Mouse (Mus musculus) forelimb bud, embryonic 11.5 days (tissue): ENCODE results near the gene Pomgnt1.
A peak's percentile ranks its signal among the peaks of the same experiment; 100 is the strongest.

ENCODE experiments used
- DNase-seq: peaks from one replicate; pipeline ENCODE4 v3.0.0-alpha.2; 2012; ENCODE audit warnings: low read depth, low spot score

The Pomgnt1 gene

GRCm38 (mm10) chr4:116137421-116137996, 13.9 kb downstream of the Pomgnt1 start:
- no peak for DNase-seq

- no peak for DNase-seq
Observed at GRCm38 (mm10) chr4:116140801-116141574, 17.3 kb downstream of the Pomgnt1 start.

GRCm38 (mm10) chr4:116141736-116142135, 18.1 kb downstream of the Pomgnt1 start:
- no peak for DNase-seq

- DNase-seq, result no peak
Observed at GRCm38 (mm10) chr4:116142269-116142668, 18.6 kb downstream of the Pomgnt1 start.

GRCm38 (mm10) chr4:116143317-116143811, 19.7 kb downstream of the Pomgnt1 start:
- DNase-seq, result no peak

GRCm38 (mm10) chr4:116143891-116144717, 20.5 kb downstream of the Pomgnt1 start:
- no peak for DNase-seq

- no peak for DNase-seq
Observed at GRCm38 (mm10) chr4:116149812-116150155, 26.1 kb downstream of the Pomgnt1 start.

- peak; percentile 27 for DNase-seq
Observed at GRCm38 (mm10) chr4:116150156-116150861, 26.7 kb downstream of the Pomgnt1 start.

GRCm38 (mm10) chr4:116150862-116151221, 27.2 kb downstream of the Pomgnt1 start:
- no peak for DNase-seq

- no peak for DNase-seq
Observed at GRCm38 (mm10) chr4:116151238-116151637, 27.6 kb downstream of the Pomgnt1 start, which contains the start of gene Lurap1. Gene Lurap1, minus strand, starts transcription at chr4:116151338.

- no peak for DNase-seq
Observed at GRCm38 (mm10) chr4:116152702-116153101, 29.1 kb downstream of the Pomgnt1 start.

GRCm38 (mm10) chr4:116157882-116158281, 34.2 kb downstream of the Pomgnt1 start:
- DNase-seq, result no peak

GRCm38 (mm10) chr4:116159912-116160311, 36.3 kb downstream of the Pomgnt1 start:
- no peak for DNase-seq

- no peak for DNase-seq
Observed at GRCm38 (mm10) chr4:116160769-116161168, 37.1 kb downstream of the Pomgnt1 start.

GRCm38 (mm10) chr4:116162142-116162541, 38.5 kb downstream of the Pomgnt1 start:
- no peak for DNase-seq

- DNase-seq, result no peak
Observed at GRCm38 (mm10) chr4:116164759-116165554, 41.3 kb downstream of the Pomgnt1 start.

GRCm38 (mm10) chr4:116165708-116166407, 42.2 kb downstream of the Pomgnt1 start:
- DNase-seq, result no peak

- no peak for DNase-seq
Observed at GRCm38 (mm10) chr4:116167404-116167803, 43.8 kb downstream of the Pomgnt1 start, which contains the start of gene Tspan1. Gene Tspan1, minus strand, starts transcription at chr4:116167601.

- DNase-seq, result peak; percentile 67
Observed at GRCm38 (mm10) chr4:116168617-116169352, 45.1 kb downstream of the Pomgnt1 start.

GRCm38 (mm10) chr4:116169353-116169672, 45.7 kb downstream of the Pomgnt1 start:
- DNase-seq, result no peak
